Mouse (Mus musculus): Measurements from ENCODE around the gene Lingo3.

Gene Lingo3

DNA sequence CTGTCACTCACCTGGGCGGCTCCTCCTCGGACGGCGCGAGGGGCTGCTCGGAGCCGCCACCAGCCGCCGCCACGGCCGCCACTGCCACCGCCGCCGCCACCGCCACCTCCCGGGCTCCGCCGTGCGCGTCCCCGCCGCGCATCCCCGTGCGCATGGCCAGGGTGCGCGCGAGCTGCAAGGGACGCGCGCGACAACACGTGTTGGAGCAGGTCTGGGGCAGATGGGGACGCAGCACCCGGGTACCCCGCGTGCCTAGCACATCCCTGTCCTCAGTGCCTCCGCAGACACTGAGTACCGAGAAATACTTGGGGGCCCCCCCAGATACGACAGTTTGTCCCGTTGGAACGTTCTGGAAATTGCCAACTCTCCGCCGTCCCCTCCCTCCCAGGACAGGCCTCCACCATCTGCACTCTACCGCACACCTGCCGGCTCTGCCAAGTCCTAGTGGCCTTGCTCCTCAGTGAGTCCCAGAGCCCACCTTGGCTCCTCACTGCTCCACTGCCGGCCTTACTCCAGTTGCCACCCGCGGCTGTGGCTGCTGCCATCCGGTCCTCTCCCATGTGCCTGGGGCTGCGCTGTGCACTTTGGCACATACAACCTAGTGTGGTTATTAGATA is at the start of gene Lingo3:
Lingo3 (minus strand) TSS at position 109 of the 617 bp plus-strand sequence.
- in situ Hi-C loops (cut with MboI, MseI), result no loop called here

DNA sequence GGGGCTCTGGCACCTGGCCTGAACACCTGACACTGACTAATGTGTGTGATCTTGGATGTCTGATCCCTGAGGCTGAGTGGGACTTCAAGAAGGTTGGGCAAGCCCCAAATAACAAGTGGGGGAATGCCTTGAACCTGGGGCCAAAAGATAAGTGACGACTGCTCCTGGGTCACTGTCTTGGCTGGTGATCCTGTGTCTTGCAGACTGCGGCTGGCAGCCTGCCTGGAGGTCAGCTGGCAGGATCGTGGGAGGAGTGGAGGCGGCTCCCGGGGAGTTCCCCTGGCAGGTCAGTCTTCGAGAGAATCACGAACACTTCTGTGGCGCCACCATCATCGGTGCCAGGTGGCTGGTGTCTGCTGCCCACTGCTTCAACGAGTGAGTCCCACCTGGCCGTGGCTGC is 43.3 kb upstream of the Lingo3 start:
- in situ Hi-C loops (cut with MboI, MseI), result loop anchor here in 1 of 2 experiments (10.0 kb wide), 1 partner anchor 58 kb away; no protein-coding TSS in a partner anchor

DNA sequence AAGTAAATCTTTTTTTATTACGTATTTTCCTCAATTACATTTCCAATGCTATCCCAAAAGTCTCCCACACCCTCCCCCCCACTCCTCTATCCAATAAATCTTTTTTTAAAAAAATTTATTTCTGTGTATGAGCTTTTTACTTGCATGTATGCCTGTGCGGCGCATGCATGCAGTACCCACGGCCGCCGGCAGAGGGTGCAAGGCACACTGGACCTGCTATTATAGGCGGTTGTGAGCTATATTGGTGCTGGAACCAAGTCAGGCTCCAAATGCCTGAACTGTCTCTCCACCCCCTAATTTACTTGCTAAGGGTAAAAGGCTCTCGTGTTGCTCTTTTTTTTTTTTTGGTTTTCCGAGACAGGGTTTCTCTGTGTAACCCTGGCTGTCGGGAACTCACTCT is 37.5 kb upstream of the Lingo3 start:
- in situ Hi-C loops (cut with MboI, MseI), result loop anchor here (5.0 to 10.0 kb wide), 2 partner anchors 64 to 111 kb away; no protein-coding TSS in a partner anchor

DNA sequence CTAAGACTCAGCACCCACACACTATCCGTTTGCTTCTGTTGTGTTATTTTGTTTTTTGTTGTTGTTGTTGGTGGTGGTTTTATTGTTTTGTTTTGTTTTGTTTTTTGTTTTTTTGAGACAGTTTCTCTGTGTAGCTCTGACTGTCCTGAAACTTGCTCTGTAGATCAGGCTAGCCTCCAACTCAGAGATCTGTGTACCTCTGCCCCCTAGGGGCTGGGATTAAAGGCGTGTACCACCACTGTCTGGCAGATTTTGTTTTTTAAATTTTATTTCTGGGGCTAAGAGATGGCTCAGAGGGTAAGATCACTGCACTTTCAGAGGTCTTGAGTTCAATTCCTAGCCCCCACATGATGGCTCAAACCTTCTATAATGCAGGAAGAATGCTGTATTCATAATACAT is 37.1 kb upstream of the Lingo3 start:
- in situ Hi-C loops (cut with MboI, MseI), result loop anchor here (5.0 to 10.0 kb wide), 2 partner anchors 64 to 111 kb away; no protein-coding TSS in a partner anchor

DNA sequence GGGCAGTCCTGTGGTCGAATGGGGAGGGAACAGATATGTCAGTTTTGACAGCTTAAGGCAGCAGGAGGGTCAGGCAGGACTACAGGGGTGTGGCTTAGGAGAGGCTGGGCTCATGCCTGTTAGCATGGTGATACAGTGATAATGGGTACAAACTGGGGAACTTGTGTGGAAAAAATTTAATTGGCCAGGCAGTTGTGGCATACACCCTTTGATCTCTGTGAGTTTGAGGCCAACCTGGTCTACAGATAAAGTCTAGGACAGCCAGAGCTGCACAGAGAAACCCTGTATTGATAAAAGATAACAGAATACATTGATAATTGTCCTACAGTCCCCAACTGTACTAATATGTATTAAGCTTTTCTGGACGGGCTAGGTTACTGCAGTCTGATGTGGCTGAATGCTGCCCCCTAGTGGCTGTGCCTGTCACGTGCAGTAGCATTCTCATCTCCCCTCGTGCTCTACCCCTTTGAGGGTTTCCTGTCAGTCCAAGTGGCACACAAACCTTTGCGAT is 36.3 kb upstream of the Lingo3 start:
- in situ Hi-C loops (cut with MboI, MseI), result loop anchor here (5.0 to 10.0 kb wide), 2 partner anchors 65 to 112 kb away; no protein-coding TSS in a partner anchor

DNA sequence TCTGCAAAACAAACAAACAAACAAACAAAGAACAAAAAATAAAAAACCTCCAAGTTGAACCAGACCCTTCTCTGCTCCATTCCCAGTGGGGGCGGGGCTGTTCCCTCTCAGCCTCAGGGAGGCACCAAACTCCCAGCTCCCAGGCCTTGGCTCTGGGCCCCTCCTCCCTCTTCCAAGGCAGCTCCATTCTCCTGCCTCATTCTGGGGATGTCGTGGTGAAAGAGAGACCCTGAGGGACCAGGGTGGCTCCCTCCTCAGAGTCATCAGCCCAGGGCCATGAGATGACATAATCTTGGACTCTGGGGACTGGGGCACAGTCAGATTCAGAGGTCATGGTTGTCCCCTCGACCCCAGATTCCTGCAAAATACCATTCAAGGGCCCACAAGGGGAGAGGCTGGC is 32.8 kb upstream of the Lingo3 start:
- in situ Hi-C loops (cut with MboI, MseI), result loop anchor here (5.0 kb wide), 4 partner anchors 39 to 129 kb away; partner anchors contain the start of gene Jsrp1 (in 1 of the 2)

DNA sequence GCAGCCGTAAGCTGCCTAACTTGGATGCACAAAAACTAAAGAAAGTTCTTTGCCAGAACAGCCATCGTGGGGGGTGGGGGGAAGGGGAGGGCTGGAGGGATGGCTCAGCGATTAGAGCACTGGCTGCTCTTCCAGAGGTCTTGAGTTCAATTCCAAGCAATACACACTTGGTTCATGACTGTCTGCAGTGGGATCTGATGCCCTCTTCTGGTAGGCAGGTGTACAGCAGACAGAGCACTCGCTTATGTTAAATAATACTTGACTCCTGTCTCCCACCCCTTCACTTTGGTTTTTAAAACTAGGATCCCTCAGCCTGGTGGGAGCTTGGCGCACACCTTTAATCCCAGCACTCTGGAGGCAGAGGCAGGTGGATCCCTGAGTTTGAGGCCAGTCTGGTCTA is 32.2 kb upstream of the Lingo3 start:
- in situ Hi-C loops (cut with MboI, MseI), result loop anchor here (5.0 kb wide), 4 partner anchors 39 to 129 kb away; partner anchors contain the start of gene Jsrp1 (in 1 of the 2)

DNA sequence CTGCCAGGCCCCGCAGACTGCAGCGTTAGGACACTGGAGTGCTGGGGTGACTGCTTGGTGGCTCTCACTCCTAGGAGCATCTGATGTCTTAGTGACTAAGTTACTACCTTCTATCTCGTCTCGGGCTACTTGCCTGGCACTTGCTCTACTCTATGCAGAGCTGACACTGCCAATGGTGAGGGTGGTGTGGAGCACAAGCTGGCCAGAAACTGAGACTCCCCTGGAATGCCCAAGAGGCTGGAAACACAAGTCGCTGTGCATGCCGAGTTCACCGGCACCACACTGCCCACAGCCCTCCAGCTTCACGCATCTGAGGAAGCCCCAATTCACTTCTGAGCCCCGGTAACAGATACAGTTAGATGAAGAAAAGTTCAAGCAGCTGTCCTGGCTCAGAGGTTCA is 30.2 kb upstream of the Lingo3 start:
- in situ Hi-C loops (cut with MboI, MseI), result no loop called here

DNA sequence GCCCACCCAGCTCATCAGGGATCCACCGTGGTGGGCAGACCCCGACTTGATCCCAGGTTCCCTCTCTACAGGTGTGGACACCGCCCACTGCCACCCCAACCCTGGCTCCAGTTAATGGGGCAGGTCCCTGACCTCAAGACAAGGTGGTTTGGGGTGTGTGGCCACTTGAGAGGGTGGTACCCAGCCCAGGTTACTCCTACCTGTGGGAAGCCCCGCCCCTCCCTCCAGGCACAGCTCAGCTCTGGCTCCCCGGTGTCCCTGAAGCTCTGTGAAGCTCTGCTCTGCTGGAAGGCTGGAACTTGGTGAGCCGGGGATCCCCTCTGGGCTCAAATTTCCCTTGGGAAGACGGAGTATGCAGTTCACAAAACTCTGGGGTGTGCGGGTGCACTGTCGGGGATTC is 27.7 kb upstream of the Lingo3 start, which contains the start of gene Tmprss9:
Tmprss9 (plus strand) TSS at position 268 of the 400 bp plus-strand sequence.
- in situ Hi-C loops (cut with MboI, MseI), result no loop called here

DNA sequence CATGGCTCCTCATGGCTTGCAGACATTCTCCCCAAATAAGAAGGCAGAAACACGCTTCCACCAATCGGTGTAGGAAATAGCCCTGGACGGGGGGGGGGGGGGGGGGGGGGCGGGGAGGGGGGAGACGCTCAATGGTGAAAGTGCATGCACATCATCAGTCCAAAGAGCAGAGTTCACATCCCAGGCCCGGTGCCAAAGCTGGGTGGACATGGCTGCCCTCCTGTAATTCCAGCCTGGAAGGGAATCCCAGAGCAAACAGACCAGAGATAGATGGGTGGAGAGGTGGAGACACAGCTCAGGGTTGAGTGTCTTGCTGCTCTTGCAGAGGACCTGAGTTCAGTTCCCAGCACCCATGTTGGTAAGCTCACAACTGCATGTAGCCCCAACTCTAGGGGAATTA is 27.2 kb upstream of the Lingo3 start:
- in situ Hi-C loops (cut with MboI, MseI), result no loop called here

DNA sequence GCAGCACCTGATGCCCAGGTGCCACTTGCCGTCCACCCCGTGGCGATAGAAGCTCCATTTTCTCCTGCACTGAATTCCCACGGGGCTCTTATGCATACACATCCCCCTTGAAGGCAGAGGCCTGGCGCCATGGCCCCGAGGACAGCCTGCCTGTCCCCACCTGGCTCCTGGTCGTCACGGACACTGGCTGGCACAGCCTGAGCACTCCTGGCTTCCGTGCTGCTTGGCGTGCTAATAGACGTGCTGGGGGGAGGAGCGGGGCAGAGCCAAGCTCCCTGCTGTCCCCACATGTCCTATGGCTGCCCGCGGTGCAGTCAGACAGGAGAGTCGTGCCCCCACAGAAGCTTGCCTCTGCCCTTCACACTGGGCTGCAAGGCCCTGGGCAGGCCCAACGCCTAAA is 20.6 kb upstream of the Lingo3 start:
- in situ Hi-C loops (cut with MboI, MseI), result no loop called here

DNA sequence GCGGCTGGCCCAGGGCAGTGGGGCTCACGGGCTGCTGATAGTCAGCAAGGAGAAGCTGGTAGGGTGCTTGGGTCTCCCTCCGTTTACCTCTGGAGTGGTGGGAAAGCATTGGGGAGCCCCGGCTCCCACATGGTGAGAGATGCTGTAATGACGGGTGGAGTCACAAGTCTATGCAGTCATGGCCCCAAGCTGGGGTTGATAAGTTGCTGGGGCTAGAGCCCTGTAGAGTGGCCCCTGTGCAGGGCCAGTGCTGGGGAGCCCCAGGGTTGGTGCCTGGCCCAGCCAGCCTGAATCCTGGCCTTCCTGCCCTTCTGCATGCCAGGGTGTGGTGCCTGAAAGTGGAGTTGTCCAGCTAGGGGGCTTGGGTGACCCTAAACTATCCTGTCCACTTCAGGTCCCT is 18.5 kb upstream of the Lingo3 start:
- in situ Hi-C loops (cut with MboI, MseI), result no loop called here

DNA sequence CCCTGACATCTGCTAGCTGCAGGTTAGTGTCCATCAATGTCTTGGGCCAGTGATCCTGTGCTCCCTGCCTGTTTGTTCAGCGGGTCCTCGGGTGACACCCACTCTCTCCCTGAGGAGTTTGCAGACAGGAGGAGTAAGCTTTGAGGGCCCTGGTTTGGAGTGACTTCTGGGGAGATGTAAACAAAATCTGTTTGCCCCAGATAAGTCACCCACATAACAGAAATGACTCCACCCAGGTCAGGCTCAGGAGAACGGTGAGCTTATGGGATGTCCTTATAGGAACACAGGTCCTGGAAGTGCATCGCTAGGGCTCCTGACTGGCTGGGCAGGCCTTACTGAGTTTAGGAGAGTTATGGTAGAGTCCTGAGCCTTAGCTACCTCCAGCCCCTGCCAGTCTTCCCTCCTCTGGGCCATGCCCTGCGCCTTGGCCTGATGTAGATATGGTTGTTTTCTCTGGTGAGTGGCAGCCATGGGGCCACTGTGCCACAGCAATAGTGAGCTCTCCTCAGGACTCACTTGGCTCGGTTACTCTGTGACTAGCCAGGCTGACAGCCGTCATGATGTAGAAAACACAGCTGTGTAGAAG is 14.6 kb upstream of the Lingo3 start:
- in situ Hi-C loops (cut with MboI, MseI), result no loop called here

DNA sequence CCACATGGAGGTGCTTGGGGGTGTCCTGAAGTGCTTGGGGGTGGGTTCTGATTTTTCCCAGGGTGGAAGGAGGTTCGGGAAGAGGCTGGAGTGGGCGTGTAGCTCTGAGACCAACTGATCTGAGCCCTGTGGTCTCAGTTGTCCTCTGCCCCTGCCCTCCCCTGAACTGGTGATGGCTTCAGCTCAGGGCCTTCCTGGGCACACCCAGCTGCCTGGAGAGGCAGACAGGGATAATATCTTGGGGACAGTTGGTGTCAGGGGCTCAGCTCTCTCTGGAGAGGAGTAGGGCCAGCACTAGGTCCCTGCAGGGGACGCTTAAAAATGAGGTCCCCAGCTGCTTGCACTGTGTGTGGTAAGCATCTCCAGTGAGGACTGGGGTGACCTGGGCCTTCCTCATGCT is 14.0 kb upstream of the Lingo3 start:
- in situ Hi-C loops (cut with MboI, MseI), result no loop called here

DNA sequence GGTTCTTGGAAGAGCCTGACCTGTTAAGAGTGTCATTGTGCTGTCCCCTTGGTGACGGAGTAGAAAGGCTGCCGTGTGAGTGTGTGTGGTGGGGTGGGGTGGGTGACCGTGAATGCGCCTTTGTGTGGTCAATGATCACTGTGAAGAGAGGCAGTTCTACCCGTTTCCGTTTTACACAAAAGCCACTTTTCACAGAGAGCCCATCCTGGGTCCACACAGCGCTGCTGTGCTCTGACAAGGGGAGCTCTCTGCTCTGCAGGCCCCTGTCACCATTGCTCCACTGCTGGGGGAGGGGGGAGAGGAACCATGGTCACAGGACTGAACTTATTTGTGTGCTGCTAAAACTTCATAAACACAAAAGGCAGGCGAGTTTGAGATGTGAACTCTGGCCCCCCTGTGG is 13.5 kb upstream of the Lingo3 start:
- in situ Hi-C loops (cut with MboI, MseI), result no loop called here

DNA sequence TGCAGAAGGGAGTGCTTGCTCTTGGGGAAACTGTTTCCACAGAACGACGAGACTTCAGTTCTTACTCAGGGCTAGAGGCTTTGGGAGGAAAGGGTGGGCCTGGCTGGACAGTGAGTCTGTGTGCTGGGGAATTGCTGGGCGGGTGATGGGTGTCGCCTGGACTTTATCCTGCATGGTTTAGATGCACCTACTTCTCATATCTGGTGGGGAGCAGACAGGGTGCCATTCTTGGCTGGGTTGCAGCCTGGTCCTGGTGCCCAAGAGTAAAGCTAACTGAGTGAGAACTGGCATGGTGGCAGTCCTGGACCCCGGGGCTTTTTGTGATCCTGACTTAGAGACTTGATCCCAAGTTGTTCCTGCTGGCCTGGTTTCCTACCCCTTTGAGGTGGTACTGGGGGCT is 13.1 kb upstream of the Lingo3 start:
- in situ Hi-C loops (cut with MboI, MseI), result no loop called here

DNA sequence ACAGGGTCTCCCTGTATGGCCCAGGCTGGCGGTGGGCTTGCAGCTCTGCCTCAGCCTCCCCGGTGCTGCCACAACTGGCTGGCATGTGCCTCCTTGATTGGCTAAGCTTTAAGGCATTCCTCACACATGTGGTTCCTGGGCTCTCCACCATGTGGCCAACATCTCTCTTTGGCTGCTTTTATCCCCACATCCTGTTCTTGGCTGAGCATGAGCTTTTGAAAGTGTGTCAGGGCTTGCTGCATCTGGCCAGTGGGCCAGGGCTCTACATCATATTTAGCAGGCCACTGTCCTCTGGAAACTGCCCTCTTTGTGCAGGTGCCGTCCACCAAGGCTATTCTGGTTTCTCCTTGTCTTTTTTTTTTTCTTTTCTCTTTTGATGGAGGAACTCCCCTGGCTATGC is 12.4 kb upstream of the Lingo3 start:
- in situ Hi-C loops (cut with MboI, MseI), result no loop called here

DNA sequence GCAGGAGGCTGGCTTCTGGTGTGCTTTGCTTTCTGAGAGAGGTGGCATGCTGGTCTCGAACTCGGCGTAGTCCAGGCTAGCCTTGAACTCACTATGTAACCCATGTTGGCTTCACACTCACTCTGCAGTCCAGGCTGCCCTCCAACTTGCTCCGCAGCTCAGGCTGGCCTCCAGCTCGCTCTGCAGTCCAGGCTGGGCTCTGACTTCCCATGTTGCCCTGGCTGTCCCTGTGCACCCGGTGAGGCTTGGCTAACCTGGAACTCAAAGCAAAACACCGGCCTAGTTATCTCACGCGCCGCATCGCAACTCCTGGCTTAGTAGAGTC is 11.9 kb upstream of the Lingo3 start:
- in situ Hi-C loops (cut with MboI, MseI), result no loop called here

DNA sequence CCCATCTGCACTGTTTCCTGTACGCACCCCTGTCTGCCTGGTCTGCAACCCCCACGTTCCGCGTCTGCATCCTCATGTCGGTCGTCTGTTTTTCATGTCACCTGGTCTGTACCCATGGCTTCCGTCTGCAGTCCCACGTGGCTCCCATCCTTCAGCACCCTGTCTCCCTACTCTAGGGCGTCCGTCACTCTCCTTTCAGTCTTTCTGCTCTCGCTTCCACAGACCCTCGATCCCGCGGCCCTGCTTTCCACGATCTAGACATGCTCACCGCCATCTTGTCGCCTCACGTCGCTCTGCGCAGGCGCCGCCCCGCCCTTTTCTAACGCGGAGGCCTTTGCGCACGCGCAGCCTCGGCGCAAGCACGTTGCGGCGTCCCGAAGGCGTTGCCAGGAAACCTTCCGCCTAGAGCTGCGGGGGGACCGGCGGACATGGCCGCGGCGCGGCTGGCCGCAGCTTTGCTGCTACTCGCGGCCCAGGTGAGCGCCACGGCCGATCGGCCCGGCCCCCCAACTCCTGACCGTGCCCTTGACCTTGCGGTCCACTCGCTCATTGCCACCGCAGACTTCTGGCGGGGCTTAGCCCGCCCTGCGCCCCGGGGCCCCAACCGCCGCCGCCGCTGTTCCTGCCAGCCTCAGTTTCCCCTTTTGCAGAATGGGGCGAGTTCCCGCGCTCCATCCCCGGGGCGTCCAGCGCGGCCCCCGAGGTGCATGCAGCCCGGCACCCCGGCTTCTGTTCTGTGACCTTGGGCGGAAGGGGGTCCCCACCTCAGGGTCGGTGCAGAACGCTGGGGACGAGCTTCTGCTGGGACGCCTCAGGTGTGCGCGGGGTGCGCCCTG is 11.3 kb upstream of the Lingo3 start, which contains the start of the genes Lsm7 and Sppl2b:
Lsm7 (minus strand) TSS at position 297 of the 836 bp plus-strand sequence.
Sppl2b (plus strand) TSS at position 363 of the 836 bp plus-strand sequence.
- in situ Hi-C loops (cut with MboI, MseI), result no loop called here

DNA sequence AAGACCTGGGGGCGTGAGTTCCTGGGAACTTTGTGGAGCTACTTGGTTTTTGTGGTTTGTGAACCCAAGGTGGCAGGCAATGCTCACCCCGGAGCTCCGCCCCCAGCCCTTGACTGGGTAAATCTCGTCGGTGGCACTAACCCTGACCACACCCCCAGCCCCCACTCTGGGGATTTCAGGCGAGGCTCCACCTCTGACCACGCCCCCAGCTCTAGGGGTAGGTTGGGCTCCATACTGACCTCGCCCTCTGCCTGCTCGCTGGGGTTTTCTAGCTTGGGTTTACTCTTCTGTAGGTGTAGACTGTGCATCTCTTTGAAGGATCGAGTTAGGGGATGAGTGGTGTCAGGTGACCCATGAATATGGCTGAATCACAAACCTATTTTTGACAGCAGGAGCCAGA is 4.7 kb upstream of the Lingo3 start:
- in situ Hi-C loops (cut with MboI, MseI), result no loop called here

DNA sequence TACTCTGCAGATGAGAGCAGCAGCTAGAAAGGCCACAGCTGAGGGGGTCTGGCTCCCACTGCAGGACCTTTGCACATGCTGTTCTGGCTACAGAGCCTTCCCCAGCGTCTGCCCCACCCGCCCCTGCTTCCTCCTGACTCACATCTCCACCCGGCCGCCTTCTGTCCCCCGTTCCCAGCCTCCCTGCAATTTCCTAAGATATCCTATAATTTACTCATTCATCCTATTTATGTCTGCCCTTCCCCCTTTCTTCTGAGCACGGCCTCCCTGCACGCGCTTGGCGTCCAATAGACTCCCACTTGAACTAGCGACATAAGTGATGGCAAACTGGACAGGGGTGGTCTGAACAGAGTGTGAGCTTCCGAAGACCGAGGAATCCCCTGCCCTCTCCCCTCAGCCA is 1.9 kb upstream of the Lingo3 start:
- in situ Hi-C loops (cut with MboI, MseI), result no loop called here
